Mouse (Mus musculus) MEL (cell line): ENCODE measurements around the gene Mlana. TPM values are rescaled to one million over a fixed set of nuclear protein-coding genes. Genes with fewer than 3 reads are reported as not detected.

Source experiments
- DNase-seq: peaks from one replicate; pipeline ENCODE4 v3.0.0; 2011; ENCODE audit warnings: low read depth, low spot score
- H3K27ac ChIP-seq: 2 replicates; pipeline ENCODE4 v1.5.1; 2012; ENCODE audit warnings: low read depth, mild to moderate bottlenecking, control low read depth, low read length, moderate library complexity; ENCODE audit not compliant: control insufficient read depth
- H3K27me3 ChIP-seq, 2 experiments: fragments of 150-350 bp in 1 of 2; sonication (generic) in 1 of 2; 2 replicates each; pipeline ENCODE4 v1.6.1; 2012; ENCODE audit warnings: low read length in 2 of 2, mild to moderate bottlenecking in 2 of 2, improper control_type of control experiment in 1 of 2, moderate library complexity in 1 of 2; ENCODE audit not compliant: insufficient read depth in 2 of 2, control insufficient read depth in 1 of 2
- H3K36me3 ChIP-seq, 2 experiments: 2 replicates each; pipeline ENCODE4 v1.6.1; 2012 to 2014; ENCODE audit warnings: low read length in 2 of 2, improper control_type of control experiment in 1 of 2, inconsistent platforms in 1 of 2, mild to moderate bottlenecking in 1 of 2; ENCODE audit not compliant: insufficient read depth in 2 of 2, control insufficient read depth in 1 of 2
- H3K4me1 ChIP-seq, 2 experiments: fragments of 150-350 bp in 1 of 2; sonication (generic) in 1 of 2; 2 replicates each; pipeline ENCODE4 v1.6.1; 2012; ENCODE audit warnings: low read length in 2 of 2, improper control_type of control experiment in 1 of 2, mild to moderate bottlenecking in 1 of 2; ENCODE audit not compliant: insufficient read depth in 2 of 2, control insufficient read depth in 1 of 2
- H3K4me3 ChIP-seq, 2 experiments: fragments of 150-350 bp in 1 of 2; sonication (generic) in 1 of 2; 2 replicates each; pipeline ENCODE4 v1.5.1; 2012; ENCODE audit warnings: low read depth in 2 of 2, low read length in 2 of 2, mild to moderate bottlenecking in 2 of 2, moderate library complexity in 2 of 2, control low read depth in 1 of 2, improper control_type of control experiment in 1 of 2; ENCODE audit not compliant: control insufficient read depth in 1 of 2, insufficient read depth in 1 of 2
- H3K79me2 ChIP-seq: 2 replicates; pipeline ENCODE4 v1.6.1; 2012; ENCODE audit warnings: mild to moderate bottlenecking, low read length, moderate library complexity; ENCODE audit not compliant: control insufficient read depth, poor library complexity, insufficient read depth
- H3K9ac ChIP-seq: 2 replicates; pipeline ENCODE4 v1.6.1; 2012; ENCODE audit warnings: low read depth, mild to moderate bottlenecking, control low read depth, low read length, moderate library complexity; ENCODE audit not compliant: control insufficient read depth, poor library complexity, severe bottlenecking
- H3K9me3 ChIP-seq: fragments of 150-350 bp; sonication (generic); replicated peaks from 2 replicates; pipeline ENCODE4 v1.6.1; 2012; ENCODE audit warnings: mild to moderate bottlenecking, low read length, improper control_type of control experiment, moderate library complexity; ENCODE audit not compliant: insufficient read depth
- CHD2 ChIP-seq: IDR thresholded peaks from 2 replicates; pipeline ENCODE4 v1.6.1; 2011; ENCODE audit warnings: low read length, improper control_type of control experiment
- E2F4 ChIP-seq: IDR thresholded peaks from 2 replicates; pipeline ENCODE4 v1.6.1; 2011; ENCODE audit warnings: low read depth, low read length, improper control_type of control experiment, borderline replicate concordance
- ELF1 ChIP-seq: IDR thresholded peaks from 2 replicates; pipeline ENCODE4 v1.6.1; 2014; ENCODE audit warnings: low read depth, mild to moderate bottlenecking, inconsistent platforms, low read length, improper control_type of control experiment, moderate library complexity
- ETS1 ChIP-seq: IDR thresholded peaks from 2 replicates; pipeline ENCODE4 v1.6.1; 2012; ENCODE audit warnings: low read depth, mild to moderate bottlenecking, inconsistent platforms, low read length, improper control_type of control experiment, moderate library complexity
- GABPA ChIP-seq: IDR thresholded peaks from 2 replicates; pipeline ENCODE4 v1.6.1; 2012; ENCODE audit warnings: low read depth, mild to moderate bottlenecking, inconsistent platforms, low read length, improper control_type of control experiment, moderate library complexity
- GATA1 ChIP-seq: IDR thresholded peaks from 2 replicates; pipeline ENCODE4 v1.6.1; 2011; ENCODE audit warnings: low read depth, low read length, improper control_type of control experiment
- HCFC1 ChIP-seq: IDR thresholded peaks from 2 replicates; pipeline ENCODE4 v1.6.1; 2012; ENCODE audit warnings: low read depth, mild to moderate bottlenecking, inconsistent platforms, low read length, improper control_type of control experiment, moderate library complexity
- JUND ChIP-seq: IDR thresholded peaks from 2 replicates; pipeline ENCODE4 v1.6.1; 2011; ENCODE audit warnings: low read depth, mild to moderate bottlenecking, improper control_type of control experiment, low read length
- KAT2A ChIP-seq: conservative IDR thresholded peaks from 2 replicates; pipeline ENCODE4 v1.6.1; 2012; ENCODE audit warnings: low read depth, low read length, improper control_type of control experiment, inconsistent platforms
- MAX ChIP-seq: IDR thresholded peaks from 2 replicates; pipeline ENCODE4 v1.6.1; 2011; ENCODE audit warnings: low read length, improper control_type of control experiment
- MAZ ChIP-seq: IDR thresholded peaks from 2 replicates; pipeline ENCODE4 v1.6.1; 2012; ENCODE audit warnings: low read depth, mild to moderate bottlenecking, inconsistent platforms, low read length, improper control_type of control experiment
- MEF2A ChIP-seq: IDR thresholded peaks from 2 replicates; pipeline ENCODE4 v1.6.1; 2014; ENCODE audit warnings: low read depth, mild to moderate bottlenecking, inconsistent platforms, low read length, improper control_type of control experiment; ENCODE audit not compliant: poor library complexity, insufficient replicate concordance, severe bottlenecking; ENCODE audit errors: extremely low read depth
- MXI1 ChIP-seq: IDR thresholded peaks from 2 replicates; pipeline ENCODE4 v1.6.1; 2011; ENCODE audit warnings: mild to moderate bottlenecking, low read depth, low read length, improper control_type of control experiment
- MYB ChIP-seq: IDR thresholded peaks from 2 replicates; pipeline ENCODE4 v1.6.1; 2011; ENCODE audit warnings: mild to moderate bottlenecking, low read depth, low read length, improper control_type of control experiment
- MYC ChIP-seq: IDR thresholded peaks from 2 replicates; pipeline ENCODE4 v1.6.1; 2011; ENCODE audit warnings: low read depth, mild to moderate bottlenecking, low read length, improper control_type of control experiment, moderate library complexity
- NELFE ChIP-seq: IDR thresholded peaks from 2 replicates; pipeline ENCODE4 v1.6.1; 2011; ENCODE audit warnings: low read depth, low read length, improper control_type of control experiment
- NRF1 ChIP-seq: IDR thresholded peaks from 2 replicates; pipeline ENCODE4 v1.6.1; 2014; ENCODE audit warnings: low read depth, mild to moderate bottlenecking, inconsistent platforms, low read length, improper control_type of control experiment, moderate library complexity; ENCODE audit not compliant: poor library complexity, insufficient read depth, severe bottlenecking
- POLR2A ChIP-seq, 2 experiments: IDR thresholded peaks; 2 replicates each; pipeline ENCODE4 v1.6.1; 2011 to 2012; ENCODE audit warnings: low read length in 2 of 2, mild to moderate bottlenecking in 2 of 2, control low read depth in 1 of 2, improper control_type of control experiment in 1 of 2, low read depth in 1 of 2, moderate library complexity in 1 of 2; ENCODE audit not compliant: control insufficient read depth in 1 of 2, insufficient read depth in 1 of 2, poor library complexity in 1 of 2
- POLR2AphosphoS2 ChIP-seq: IDR thresholded peaks from 2 replicates; pipeline ENCODE4 v1.6.1; 2011; ENCODE audit warnings: low read length, improper control_type of control experiment
- RAD21 ChIP-seq: IDR thresholded peaks from 2 replicates; pipeline ENCODE4 v1.6.1; 2011; ENCODE audit warnings: mild to moderate bottlenecking, low read depth, low read length, improper control_type of control experiment
- SIN3A ChIP-seq: IDR thresholded peaks from 2 replicates; pipeline ENCODE4 v1.6.1; 2012; ENCODE audit warnings: low read length, improper control_type of control experiment, inconsistent platforms
- SMC3 ChIP-seq: IDR thresholded peaks from 2 replicates; pipeline ENCODE4 v1.6.1; 2011; ENCODE audit warnings: low read depth, low read length, improper control_type of control experiment
- TAL1 ChIP-seq: IDR thresholded peaks from 2 replicates; pipeline ENCODE4 v1.6.1; 2012; ENCODE audit warnings: mild to moderate bottlenecking, inconsistent platforms, low read length, moderate library complexity, mixed read lengths
- TBP ChIP-seq: IDR thresholded peaks from 2 replicates; pipeline ENCODE4 v1.8.0; 2011; ENCODE audit warnings: low read depth, low read length, improper control_type of control experiment
- TCF12 ChIP-seq: IDR thresholded peaks from 2 replicates; pipeline ENCODE4 v1.6.1; 2014; ENCODE audit warnings: low read depth, mild to moderate bottlenecking, inconsistent platforms, low read length, improper control_type of control experiment, moderate library complexity
- UBTF ChIP-seq: IDR thresholded peaks from 2 replicates; pipeline ENCODE4 v1.6.1; 2012; ENCODE audit warnings: low read depth, mild to moderate bottlenecking, inconsistent platforms, low read length, improper control_type of control experiment, moderate library complexity, borderline replicate concordance; ENCODE audit not compliant: insufficient read depth
- USF1 ChIP-seq: IDR thresholded peaks from 2 replicates; pipeline ENCODE4 v1.6.1; 2014; ENCODE audit warnings: low read depth, mild to moderate bottlenecking, inconsistent platforms, low read length, improper control_type of control experiment, moderate library complexity
- USF2 ChIP-seq, 2 experiments: IDR thresholded peaks; 2 replicates each; pipeline ENCODE4 v1.6.1; 2011 to 2012; ENCODE audit warnings: improper control_type of control experiment in 2 of 2, low read length in 2 of 2, borderline replicate concordance in 1 of 2, inconsistent platforms in 1 of 2, low read depth in 1 of 2, mild to moderate bottlenecking in 1 of 2; ENCODE audit not compliant: insufficient read depth in 1 of 2
- ZC3H11A ChIP-seq: IDR thresholded peaks from 2 replicates; pipeline ENCODE4 v1.6.1; 2012; ENCODE audit warnings: low read depth, mild to moderate bottlenecking, inconsistent platforms, low read length, improper control_type of control experiment
- ZNF384 ChIP-seq: IDR thresholded peaks from 2 replicates; pipeline ENCODE4 v1.6.1; 2012; ENCODE audit warnings: low read depth, mild to moderate bottlenecking, inconsistent platforms, low read length, improper control_type of control experiment
- polyA plus RNA-seq, 2 experiments: library from polyadenylated mRNA; stranded (reverse) in 1 of 2; unstranded in 1 of 2; fragments of >175 nt in 1 of 2; fragments of >200 nt in 1 of 2; gene quantifications; 2 replicates each; pipeline versions ENCODE4 v1.2.1 to v1.2.4; 2012; ENCODE audit warnings: low replicate concordance in 2 of 2, low read depth in 1 of 2; ENCODE audit not compliant: insufficient read length in 2 of 2, insufficient read depth in 1 of 2, missing spikeins in 1 of 2
- total RNA-seq: library from RNA; depleted of rRNA; stranded (reverse); fragments of 300-350 nt; gene quantifications from 2 replicates; pipeline ENCODE4 v1.2.3, GENCODE M21; 2012

Gene Mlana
- total and polyA plus RNA-seq, 3 experiments, result 0.27 to 0.78 TPM; not detected in 1

DNA sequence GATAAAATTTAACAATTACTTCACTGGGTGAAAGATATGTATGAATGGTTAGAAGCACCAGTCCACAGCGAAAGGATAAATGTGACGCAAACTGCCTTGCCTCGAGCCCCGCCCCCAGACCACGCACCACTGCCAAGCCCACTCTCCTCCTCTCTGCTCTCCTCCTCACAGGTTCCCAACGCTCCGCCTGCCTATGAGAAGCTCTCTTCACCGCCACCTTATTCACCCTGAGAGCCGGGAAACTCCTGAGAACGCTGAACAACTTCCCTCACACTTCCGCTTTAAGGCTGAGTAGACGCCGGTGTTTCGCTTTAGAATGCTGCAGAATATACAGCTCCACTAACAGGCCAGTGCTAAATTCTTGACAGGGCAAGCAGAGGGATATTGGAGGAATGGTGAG is 10.4 kb downstream of the Mlana start:
- Histone ChIP-seq H3K4me1 (peaks cover 8 to 10% of the 10 kb centered on the region in 2 experiments), H3K9ac (peak overlapping the region; percentile 64), H3K9me3 (no peaks in the 10 kb centered on the region), H3K27ac (no peak overlapping the region; the same call in 1 of the 2 replicates), H3K79me2 (no peaks in the 10 kb centered on the region), H3K4me3 (peak overlapping the region; percentile 55 to 74), H3K36me3 (peaks cover 0 to 13% of the 10 kb centered on the region in 2 experiments; a peak in 2 of 4 replicates), H3K27me3 (no peaks in the 10 kb centered on the region)
- DNase-seq, result peak; percentile 98
- TF ChIP-seq E2F4 (no peak), ZC3H11A (no peak), ETS1 (peak; percentile 46), USF2 (IDR thresholded peaks at IDR 0.05; ENCODE audit: borderline replicate concordance in 1 of 2, insufficient read depth in 1 of 2, low read depth in 1 of 2, low read length in 2 of 2) (no peak), MYC (peak; percentile 75; the same call in 1 of the 2 replicates), ELF1 (peak; percentile 89), MAX (peak; percentile 64; the same call in 1 of the 2 replicates), MEF2A (no peak), MXI1 (peak; percentile 95), TAL1 (no peak), SIN3A (peak; percentile 60), UBTF (0 out of 2 replicates have a peak, but pooled peaks have one; percentile 41), NRF1 (no peak), POLR2A (IDR thresholded peaks at IDR 0.05; ENCODE audit: control insufficient read depth in 1 of 2, insufficient read depth in 1 of 2, low read depth in 1 of 2, low read length in 2 of 2, poor library complexity in 1 of 2) (peak; percentile 1 to 72; a peak in 2 of 4 replicates), KAT2A (no peak), POLR2AphosphoS2 (peak; percentile 64; the same call in 1 of the 2 replicates), GABPA (no peak), HCFC1 (0 out of 2 replicates have a peak, but pooled peaks have one; percentile 43), GATA1 (no peak), TCF12 (no peak), ZNF384 (no peak), MYB (no peak), TBP (peak; percentile 91; the same call in 1 of the 2 replicates), NELFE (peak; percentile 22; the same call in 1 of the 2 replicates), MAZ (no peak; the same call in 1 of the 2 replicates), RAD21 (no peak), CHD2 (no peak), USF1 (no peak), JUND (no peak), SMC3 (peak; percentile 25)
